Mouse (Mus musculus) hindbrain, embryonic 13.5 days (tissue): ENCODE results near the gene Plekhg5. TPM values are rescaled to one million over a fixed set of nuclear protein-coding genes. Genes with fewer than 3 reads are reported as not detected.
"Not testable (repeated sequence)": the region's sequence is repeated elsewhere in the genome, so short reads cannot be mapped to it uniquely, and the experiment has no call there.

ENCODE experiments used
- ATAC-seq: fragments of 200-750 bp; cut with Nextera tagmentation; 2 replicates; pipeline ENCODE4 v1.8.0; 2017; ENCODE audit warnings: moderate TSS enrichment; ENCODE audit not compliant: low FRiP score
- H3K27ac ChIP-seq: fragments of 300-500 bp; sonication (generic); 2 replicates; pipeline ENCODE4 v1.5.1; 2015; ENCODE audit warnings: inconsistent platforms, mild to moderate bottlenecking, moderate library complexity
- H3K27me3 ChIP-seq: fragments of 300-500 bp; sonication (generic); 2 replicates; pipeline ENCODE4 v1.6.1; 2015; ENCODE audit warnings: mild to moderate bottlenecking, inconsistent platforms
- H3K36me3 ChIP-seq: fragments of 300-500 bp; sonication (generic); 2 replicates; pipeline ENCODE4 v1.6.1; 2015; ENCODE audit warnings: mild to moderate bottlenecking, inconsistent platforms
- H3K4me1 ChIP-seq: fragments of 300-500 bp; sonication (generic); replicated peaks from 2 replicates; pipeline ENCODE4 v1.6.1; 2015; ENCODE audit warnings: inconsistent platforms
- H3K4me2 ChIP-seq: fragments of 300-500 bp; sonication (generic); 2 replicates; pipeline ENCODE4 v1.6.1; 2015; ENCODE audit warnings: inconsistent platforms, mild to moderate bottlenecking, moderate library complexity
- H3K4me3 ChIP-seq: fragments of 300-500 bp; sonication (generic); 2 replicates; pipeline ENCODE4 v1.5.1; 2015; ENCODE audit warnings: mild to moderate bottlenecking, inconsistent platforms
- H3K9ac ChIP-seq: fragments of 300-500 bp; sonication (generic); 2 replicates; pipeline ENCODE4 v1.6.1; 2015; ENCODE audit warnings: mild to moderate bottlenecking, inconsistent platforms
- H3K9me3 ChIP-seq: fragments of 300-500 bp; sonication (generic); 2 replicates; pipeline ENCODE4 v1.6.1; 2016; ENCODE audit warnings: inconsistent platforms
- WGBS: fragments of 180-500 bp; shearing (Covaris S2); methylation state at CpG from one replicate; pipeline ENCODE4 v1.1.7; 2015; 5-methylcytosine and 5-hydroxymethylcytosine counted together
- polyA plus RNA-seq: library from polyadenylated mRNA; unstranded; fragments of >200 nt; fragmentation: Nextera tagmentation; extraction: Ambion mirVana; gene quantifications from 2 replicates; pipeline ENCODE4 v1.2.1, GENCODE M21; 2015

The Plekhg5 gene
- 10.2 and 10.9 TPM in 2 replicates for polyA plus RNA-seq

DNA sequence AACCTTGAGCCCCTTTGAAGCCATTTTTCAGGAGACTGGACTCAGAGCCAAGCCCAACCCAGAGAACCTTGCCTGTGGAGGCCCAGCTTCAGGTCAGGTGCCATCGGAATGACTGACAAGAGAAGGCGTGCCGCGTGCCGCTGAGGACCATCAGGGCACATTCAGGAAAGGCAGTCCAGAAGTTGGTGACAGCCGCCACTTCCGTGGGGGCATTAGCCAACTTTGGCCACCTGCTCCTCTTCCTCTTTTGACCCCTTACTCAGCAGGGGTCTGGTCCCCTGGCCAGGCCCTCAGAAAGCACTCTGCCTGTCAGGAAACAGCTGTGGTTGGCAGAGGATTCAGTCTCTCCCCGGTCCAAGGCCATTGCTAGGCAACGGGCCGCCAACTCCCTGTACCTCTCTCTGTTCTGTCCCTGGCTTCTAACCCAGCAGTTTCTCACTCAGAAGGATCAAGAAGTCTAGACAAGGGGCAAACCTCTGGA is at the start of gene Plekhg5:
Gene Plekhg5 (plus strand): TSS at position 378 of the 481 bp plus-strand sequence.
- 49% methylated on average over 10 of the region's 10 CpGs for WGBS
- Histone ChIP-seq H3K9me3 (no peaks in the 10 kb centered on the region), H3K27me3 (0 out of 2 replicates have a peak, but pooled peaks cover under 1% of the 10 kb centered on the region), H3K9ac (no peak within 1 kb of the TSS), H3K4me1 (peaks cover 30% of the 10 kb centered on the region), H3K4me2 (no peak within 1 kb of the TSS), H3K36me3 (no peaks in the 10 kb centered on the region), H3K4me3 (no peak within 1 kb of the TSS), H3K27ac (peak within 1 kb of the TSS; percentile 30; the same call in 1 of the 2 replicates)
- ATAC-seq, result no peak

GRCm38 (mm10) chr4:152022506-152022905 is 49.8 kb upstream of the Plekhg5 start:
- no peak overlapping the region for H3K4me3 ChIP-seq
- no peaks in the 10 kb centered on the region for H3K9me3 ChIP-seq
- no peaks in the 10 kb centered on the region for H3K27me3 ChIP-seq
- H3K4me2 ChIP-seq, result no peak overlapping the region
- peaks cover 38% of the 10 kb centered on the region for H3K4me1 ChIP-seq
- H3K9ac ChIP-seq, result no peak overlapping the region
- WGBS, result 92% methylated on average over 8 of the region's 8 CpGs
- no peak overlapping the region for H3K27ac ChIP-seq
- H3K36me3 ChIP-seq, result peaks cover 74% of the 10 kb centered on the region
- ATAC-seq, result no peak

- no peak for ATAC-seq
- H3K36me3 ChIP-seq, result peaks cover 54% of the 10 kb centered on the region
- no peak overlapping the region for H3K4me3 ChIP-seq
- H3K4me1 ChIP-seq, result peaks cover 50% of the 10 kb centered on the region
- no peak overlapping the region for H3K4me2 ChIP-seq
- no peaks in the 10 kb centered on the region for H3K9me3 ChIP-seq
- H3K9ac ChIP-seq, result peak overlapping the region; percentile 83; the same call in 1 of the 2 replicates
- no peaks in the 10 kb centered on the region for H3K27me3 ChIP-seq
- no peak overlapping the region for H3K27ac ChIP-seq
- 92% methylated on average over 11 of the region's 11 CpGs for WGBS
Measured at GRCm38 (mm10) chr4:152024525-152024924, 47.8 kb upstream of the Plekhg5 start.

DNA sequence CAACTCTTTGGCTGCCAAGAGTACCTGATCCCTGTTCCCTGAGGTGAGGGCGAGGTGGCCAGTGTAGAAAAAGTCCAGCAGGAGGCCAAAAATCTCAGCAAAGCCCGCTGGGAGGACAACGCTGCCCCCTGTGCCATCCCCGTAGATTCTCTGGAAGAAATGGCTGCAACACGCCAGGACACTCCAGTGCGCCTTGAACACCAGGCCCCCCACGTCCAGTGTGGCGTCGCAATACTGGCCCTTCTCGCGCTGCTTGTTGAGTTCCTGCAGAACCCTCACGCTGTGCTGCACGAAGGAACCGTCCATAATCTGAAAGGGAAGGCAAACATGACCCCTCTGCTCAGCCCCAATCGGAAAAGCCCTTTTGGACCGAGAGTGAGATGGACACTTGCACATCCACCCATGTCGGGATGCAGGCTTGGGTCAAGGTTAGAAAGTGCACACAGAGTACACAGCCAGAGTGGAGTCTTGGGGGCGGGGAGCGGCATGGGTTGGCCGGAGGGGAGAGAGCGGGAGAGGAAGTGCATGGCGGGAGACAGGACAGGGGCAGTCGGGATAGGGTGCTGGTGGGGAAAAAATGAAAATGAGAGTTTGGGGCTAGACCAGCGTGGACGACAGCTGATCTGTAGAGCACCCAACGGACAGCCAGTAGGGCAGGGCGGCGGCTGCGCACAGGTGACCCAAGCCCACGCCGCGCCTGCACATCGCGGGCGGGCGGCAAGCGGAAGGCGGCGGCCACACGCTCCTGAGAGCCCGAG is 45.4 kb upstream of the Plekhg5 start:
- peaks cover 30% of the 10 kb centered on the region for H3K36me3 ChIP-seq
- WGBS, result 3% methylated on average over 38 of the region's 41 CpGs
- peak overlapping the region; percentile 73 for H3K4me3 ChIP-seq
- no peaks in the 10 kb centered on the region for H3K9me3 ChIP-seq
- peaks cover 7% of the 10 kb centered on the region for H3K27me3 ChIP-seq
- peak overlapping the region; percentile 83 for H3K9ac ChIP-seq
- peak overlapping the region; percentile 71 for H3K27ac ChIP-seq
- peaks cover 62% of the 10 kb centered on the region for H3K4me1 ChIP-seq
- ATAC-seq, result peak; percentile 73
- peak overlapping the region; percentile 97 for H3K4me2 ChIP-seq

DNA sequence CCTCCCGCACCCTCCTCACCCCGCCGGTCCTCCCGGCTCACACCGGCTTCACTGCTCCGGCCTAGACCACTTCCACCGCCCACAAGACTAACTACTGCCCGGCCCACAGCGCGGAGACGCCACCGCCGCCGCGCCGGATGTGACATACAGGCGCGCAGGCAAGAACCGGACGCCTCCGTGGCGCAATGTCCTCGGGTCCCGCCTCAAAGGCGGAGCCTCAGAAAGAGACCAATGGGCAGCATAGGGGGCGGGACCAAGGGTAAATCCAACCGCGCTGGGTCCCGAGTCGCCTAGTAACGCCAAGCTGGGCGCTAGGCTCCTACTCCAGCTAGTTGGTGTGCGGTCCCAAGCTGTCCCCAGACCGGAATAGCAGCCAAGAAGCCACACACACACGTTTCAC is 44.8 kb upstream of the Plekhg5 start, which contains the start of gene Zbtb48:
Gene Zbtb48 (minus strand): TSS at position 148 of the 400 bp plus-strand sequence.
- peak within 1 kb of the TSS; percentile 83 for H3K9ac ChIP-seq
- peaks cover 13% of the 10 kb centered on the region for H3K27me3 ChIP-seq
- peak; percentile 98 for ATAC-seq
- H3K36me3 ChIP-seq, result peaks cover 24% of the 10 kb centered on the region
- WGBS, result under 1% methylated on average over 35 of the region's 35 CpGs
- H3K27ac ChIP-seq, result peak within 1 kb of the TSS; percentile 72
- H3K4me2 ChIP-seq, result peak within 1 kb of the TSS; percentile 97
- H3K9me3 ChIP-seq, result no peaks in the 10 kb centered on the region
- peaks cover 62% of the 10 kb centered on the region for H3K4me1 ChIP-seq
- peak within 1 kb of the TSS; percentile 73 for H3K4me3 ChIP-seq

GRCm38 (mm10) chr4:152028456-152028855 is 43.8 kb upstream of the Plekhg5 start:
- peak overlapping the region; percentile 83 for H3K9ac ChIP-seq
- WGBS, result 60% methylated on average over 15 of the region's 15 CpGs
- peak overlapping the region; percentile 73 for H3K4me3 ChIP-seq
- H3K9me3 ChIP-seq, result no peaks in the 10 kb centered on the region
- peaks cover 19% of the 10 kb centered on the region for H3K27me3 ChIP-seq
- H3K4me1 ChIP-seq, result peaks cover 60% of the 10 kb centered on the region
- peak overlapping the region; percentile 97 for H3K4me2 ChIP-seq
- ATAC-seq, result no peak
- H3K36me3 ChIP-seq, result peaks cover 14% of the 10 kb centered on the region
- H3K27ac ChIP-seq, result peak overlapping the region; percentile 72; the same call in 1 of the 2 replicates

DNA sequence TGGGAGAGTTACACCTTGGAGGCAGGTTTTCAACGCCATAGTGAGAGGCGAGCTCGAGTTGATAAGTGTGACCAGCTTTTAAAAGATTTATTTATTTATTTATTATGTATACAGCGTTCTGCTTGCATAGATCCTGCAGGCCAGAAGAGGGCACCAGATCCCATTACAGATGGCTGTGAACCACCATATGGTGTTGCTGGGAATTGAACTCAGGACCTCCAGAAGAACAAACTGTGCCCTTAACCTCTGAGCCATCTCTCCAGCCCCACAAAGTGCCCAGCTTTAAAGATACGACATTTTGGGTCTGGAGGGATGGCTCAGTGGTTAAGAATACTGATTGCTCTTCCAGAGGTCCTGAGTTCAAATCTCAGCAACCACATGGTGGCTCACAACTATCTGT is 43.2 kb upstream of the Plekhg5 start:
- H3K4me1 ChIP-seq, result peaks cover 55% of the 10 kb centered on the region
- no peak for ATAC-seq
- H3K9me3 ChIP-seq, result no peaks in the 10 kb centered on the region
- peak overlapping the region; percentile 97 for H3K4me2 ChIP-seq
- 45% methylated on average over 5 of the region's 5 CpGs for WGBS
- peak overlapping the region; percentile 83; the same call in 1 of the 2 replicates for H3K9ac ChIP-seq
- H3K27ac ChIP-seq, result no peak overlapping the region
- H3K27me3 ChIP-seq, result peaks cover 22% of the 10 kb centered on the region
- H3K36me3 ChIP-seq, result peaks cover 9% of the 10 kb centered on the region; the same call in 1 of the 2 replicates
- H3K4me3 ChIP-seq, result no peak overlapping the region

GRCm38 (mm10) chr4:152029997-152030396 is 42.3 kb upstream of the Plekhg5 start:
- Histone ChIP-seq H3K36me3 (peaks cover 1% of the 10 kb centered on the region; the same call in 1 of the 2 replicates), H3K4me2 (peak overlapping the region; percentile 24; the same call in 1 of the 2 replicates), H3K9me3 (no peaks in the 10 kb centered on the region), H3K9ac (peak overlapping the region; percentile 46; the same call in 1 of the 2 replicates), H3K4me1 (peaks cover 46% of the 10 kb centered on the region), H3K27me3 (peaks cover 22% of the 10 kb centered on the region), H3K4me3 (no peak overlapping the region), H3K27ac (0 out of 2 replicates have a peak overlapping the region, but pooled peaks have one; percentile 30)
- WGBS, result 79% methylated on average over 4 of the region's 4 CpGs
- no peak for ATAC-seq

GRCm38 (mm10) chr4:152032922-152033321 is 39.4 kb upstream of the Plekhg5 start:
- WGBS, result 91% methylated on average over 13 of the region's 13 CpGs
- ATAC-seq, result no peak
- Histone ChIP-seq H3K27me3 (peaks cover 22% of the 10 kb centered on the region), H3K9me3 (no peaks in the 10 kb centered on the region), H3K4me1 (peaks cover 23% of the 10 kb centered on the region), H3K4me2 (no peak overlapping the region), H3K9ac (no peak overlapping the region), H3K27ac (no peak overlapping the region), H3K4me3 (no peak overlapping the region), H3K36me3 (no peaks in the 10 kb centered on the region)

GRCm38 (mm10) chr4:152036464-152036863 is 35.8 kb upstream of the Plekhg5 start:
- peaks cover 18% of the 10 kb centered on the region; the same call in 1 of the 2 replicates for H3K27me3 ChIP-seq
- not testable (repeated sequence) for ATAC-seq, H3K36me3 ChIP-seq, H3K4me2 ChIP-seq, H3K27ac ChIP-seq, H3K4me3 ChIP-seq, H3K9ac ChIP-seq, H3K9me3 ChIP-seq
- WGBS, result 87% methylated on average over 6 of the region's 6 CpGs
- peaks cover 23% of the 10 kb centered on the region for H3K4me1 ChIP-seq

GRCm38 (mm10) chr4:152038225-152038984 is 33.9 kb upstream of the Plekhg5 start, which contains the start of gene Tas1r1:
Gene Tas1r1, minus strand, starts transcription at chr4:152038568.
- peak within 1 kb of the TSS; percentile 48; the same call in 1 of the 2 replicates for H3K27ac ChIP-seq
- no peak; the same call in 1 of the 2 replicates for ATAC-seq
- H3K4me3 ChIP-seq, result peak within 1 kb of the TSS; percentile 99
- 0 out of 2 replicates have a peak, but pooled peaks cover 4% of the 10 kb centered on the region for H3K27me3 ChIP-seq
- no peaks in the 10 kb centered on the region for H3K9me3 ChIP-seq
- H3K4me2 ChIP-seq, result peak within 1 kb of the TSS; percentile 84
- H3K4me1 ChIP-seq, result peaks cover 25% of the 10 kb centered on the region
- H3K36me3 ChIP-seq, result peaks cover 24% of the 10 kb centered on the region
- 38% methylated on average over 10 of the region's 10 CpGs for WGBS
- H3K9ac ChIP-seq, result peak within 1 kb of the TSS; percentile 96
